Mouse (Mus musculus) skeletal muscle tissue, adult 2 months (tissue): ENCODE data around the gene Btbd35f8.
"Not testable (repeated sequence)": the region's sequence is repeated elsewhere in the genome, so short reads cannot be mapped to it uniquely, and the experiment has no call there.

Experiments used
- DNase-seq: peaks from one replicate; pipeline ENCODE4 v3.0.0-alpha.2; 2012; ENCODE audit warnings: low read depth, low spot score

Btbd35f8 gene

DNA sequence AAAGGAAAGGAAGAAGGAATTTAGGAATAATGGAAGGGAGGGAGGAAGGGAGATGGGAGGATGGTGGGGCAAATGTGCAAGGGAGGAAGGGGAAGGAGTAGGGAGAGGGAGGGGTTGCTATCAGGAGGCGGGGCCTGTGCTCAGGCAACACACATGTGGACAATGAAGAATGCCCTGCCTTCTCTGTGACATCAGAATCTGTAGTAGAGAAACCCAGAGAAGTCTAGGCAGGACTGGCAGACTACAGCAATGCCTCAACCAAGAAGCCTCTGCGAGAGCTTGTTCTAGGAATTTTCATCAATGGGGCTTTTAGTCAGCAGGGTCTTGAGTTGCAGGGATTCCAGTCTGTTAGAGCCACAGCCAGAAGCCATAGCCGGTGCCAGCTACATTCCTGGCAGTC is at the start of gene Btbd35f8:
Btbd35f8 (plus strand) TSS at position 301 of the 400 bp plus-strand sequence.
- not testable (repeated sequence) for DNase-seq
